Mouse (Mus musculus) duodenum, adult 2 months (tissue): ENCODE results near the gene Prss21. TPM values are rescaled to one million over a fixed set of nuclear protein-coding genes. Genes with fewer than 3 reads are reported as not detected.

Experiments
- polyA plus RNA-seq: library from polyadenylated mRNA; depleted of rRNA; stranded (reverse); fragments of >200 nt; gene quantifications from 2 replicates; pipeline ENCODE4 v1.2.3, GENCODE M21; 2012; ENCODE audit warnings: low replicate concordance; rRNA removed

Prss21 gene
- not detected in 2 replicates for polyA plus RNA-seq

DNA sequence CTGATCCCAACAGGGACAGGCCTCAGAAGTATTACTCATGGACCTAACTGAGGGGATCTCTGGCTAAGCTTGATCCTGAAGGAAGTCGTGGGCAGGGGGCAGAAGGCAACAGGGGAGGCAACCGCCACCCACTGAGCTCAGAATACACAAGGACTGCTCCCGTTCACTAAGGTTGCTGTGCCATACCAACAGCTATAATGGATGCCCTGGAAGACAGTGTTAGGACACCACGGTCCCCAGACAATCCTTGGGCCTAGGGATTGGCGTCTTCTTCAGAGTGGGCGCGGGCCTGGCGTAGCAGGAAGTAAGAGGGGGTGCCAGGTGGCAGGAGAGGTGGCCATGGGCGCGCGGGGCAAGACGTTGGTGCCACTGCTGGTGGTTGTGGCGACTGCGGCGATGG is at the start of gene Prss21:
Prss21 (plus strand) TSS at position 301 of the 400 bp plus-strand sequence.

DNA sequence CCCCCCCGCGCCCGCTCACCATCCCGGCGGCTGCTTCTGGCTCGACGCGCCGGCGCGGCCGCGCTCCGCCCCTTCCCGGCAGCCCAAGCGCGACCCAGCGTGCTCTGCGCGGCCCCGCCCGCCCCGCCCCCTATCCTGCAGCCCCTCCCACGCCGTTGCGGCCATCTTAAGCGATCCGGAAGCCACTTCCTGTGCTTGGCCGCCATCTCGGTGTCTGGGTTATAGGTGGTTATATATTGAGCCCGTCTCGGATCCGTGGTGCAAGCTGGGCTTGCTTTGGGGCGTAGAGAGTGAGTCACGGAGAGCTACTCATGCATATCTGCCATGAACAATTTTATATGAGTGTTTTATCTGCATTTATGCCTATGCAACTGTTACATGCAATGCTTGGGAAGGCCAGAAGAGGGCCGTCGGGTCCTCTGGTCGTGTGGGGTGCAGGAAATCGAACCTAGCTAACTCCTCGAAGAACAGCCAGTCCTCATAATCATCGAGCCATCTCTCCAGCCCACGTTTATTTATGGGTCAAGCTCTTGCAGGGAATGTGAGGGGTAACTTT is 38.7 kb upstream of the Prss21 start, which contains the start of gene Elob:
Elob (minus strand) TSS at position 73 of the 556 bp plus-strand sequence.

DNA sequence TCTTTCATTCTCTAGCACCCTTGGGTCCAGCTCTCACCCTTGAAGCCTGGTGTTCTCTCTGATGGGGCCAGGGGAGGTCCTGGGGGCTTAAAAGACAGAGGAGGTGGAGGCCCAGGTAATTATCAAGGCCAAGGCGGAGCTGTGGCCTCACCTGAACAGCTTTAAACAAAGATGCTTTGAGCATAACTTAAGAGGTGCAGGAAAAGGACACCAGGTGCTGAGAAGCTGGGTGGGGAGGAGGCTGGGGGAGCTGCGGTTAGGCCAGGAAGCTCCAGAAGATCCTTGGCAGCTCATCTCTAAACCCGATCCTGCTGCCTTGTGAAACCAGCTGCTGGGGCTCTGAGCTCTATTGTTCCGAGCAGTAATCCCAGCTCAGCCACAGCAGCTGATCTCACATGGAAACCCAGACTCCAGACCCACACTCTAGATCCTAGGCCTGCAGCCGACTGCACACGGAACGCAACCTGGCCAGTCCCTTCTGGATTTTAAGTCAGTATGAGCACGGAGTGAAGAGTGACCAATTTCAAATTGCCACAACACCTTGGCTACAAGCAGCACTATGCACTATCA is 31.8 kb upstream of the Prss21 start, which contains the start of gene Prss33:
Prss33 (minus strand) TSS at position 51 of the 570 bp plus-strand sequence.

DNA sequence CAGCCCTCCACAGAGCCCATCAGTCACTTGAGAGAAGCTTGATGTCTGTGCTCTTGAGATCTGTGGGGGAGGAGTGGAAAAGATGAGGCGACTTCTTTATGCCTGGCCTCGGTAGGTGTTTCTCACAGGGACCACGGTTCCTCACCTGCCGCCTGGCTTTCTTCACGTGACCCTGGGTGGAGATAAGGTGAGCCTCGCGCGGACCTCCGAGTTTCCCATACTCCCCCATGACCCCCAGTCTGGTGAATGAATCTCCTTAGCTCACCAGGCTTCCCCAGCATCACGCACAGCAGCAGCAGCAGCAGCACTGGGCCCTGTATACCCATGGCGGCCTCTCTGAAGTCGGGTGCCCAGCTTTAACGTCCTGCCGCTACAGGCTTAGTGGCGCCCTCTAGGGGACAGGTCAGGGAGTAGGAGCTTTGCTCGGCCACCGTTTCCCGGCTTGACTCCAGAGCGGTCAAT is 24.0 kb upstream of the Prss21 start, which contains the start of the genes Prss32 and Prss41:
Prss32 (plus strand) TSS at position 44 of the 462 bp plus-strand sequence.
Prss41 (minus strand) TSS at position 361 of the 462 bp plus-strand sequence.

DNA sequence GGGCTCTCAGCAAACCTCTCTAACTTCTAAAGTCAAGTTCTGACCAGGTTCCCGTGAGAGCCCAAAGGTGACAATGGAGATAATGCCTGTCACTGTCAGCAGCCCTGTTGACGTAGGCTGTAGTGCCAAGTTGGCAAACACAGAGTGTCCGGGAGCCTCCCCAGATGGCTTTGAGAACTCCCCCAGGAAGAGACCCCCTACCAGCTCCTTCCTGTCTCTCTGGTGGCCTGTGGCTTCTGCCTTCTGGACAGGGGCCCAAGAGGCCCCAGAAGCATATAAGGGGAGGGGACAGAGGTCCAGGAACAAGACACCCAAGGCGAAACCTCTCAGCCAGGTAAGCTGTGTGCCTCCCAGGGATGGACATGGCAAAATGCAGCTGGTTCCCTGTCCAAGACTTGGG is 12.7 kb downstream of the Prss21 start, which contains the start of the genes Dcpp1 and Dcpp2:
Dcpp1 (plus strand) TSS at position 301 of the 400 bp plus-strand sequence.
Dcpp2 (plus strand) TSS at position 305 of the 400 bp plus-strand sequence.

DNA sequence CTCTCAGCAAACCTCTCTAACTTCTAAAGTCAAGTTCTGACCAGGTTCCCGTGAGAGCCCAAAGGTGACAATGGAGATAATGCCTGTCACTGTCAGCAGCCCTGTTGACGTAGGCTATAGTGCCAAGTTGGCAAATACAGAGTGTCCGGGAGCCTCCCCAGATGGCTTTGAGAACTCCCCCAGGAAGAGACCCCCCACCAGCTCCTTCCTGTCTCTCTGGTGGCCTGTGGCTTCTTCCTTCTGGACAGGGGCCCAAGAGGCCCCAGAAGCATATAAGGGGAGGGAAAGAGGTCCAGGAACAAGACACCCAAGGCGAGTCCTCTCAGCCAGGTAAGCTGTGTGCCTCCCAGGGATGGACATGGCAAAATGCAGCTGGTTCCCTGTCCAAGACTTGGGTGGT is 49.3 kb downstream of the Prss21 start, which contains the start of gene Dcpp3:
Dcpp3 (plus strand) TSS at position 301 of the 400 bp plus-strand sequence.

Other genes starting within 250 kb of the Prss21 start
- 0.81 and 1.5 TPM in 2 replicates for gene Mmp25, start 222.8 kb upstream of the Prss21 start, polyA plus RNA-seq
- gene Bicdl2, start 207.6 kb upstream of the Prss21 start, polyA plus RNA-seq = 5.3 and 6.5 TPM in 2 replicates
- 423 and 457 TPM in 2 replicates for gene Hcfc1r1, start 194.5 kb upstream of the Prss21 start, polyA plus RNA-seq
- gene Thoc6, start 194.2 kb upstream of the Prss21 start, polyA plus RNA-seq = 22.7 and 23.3 TPM in 2 replicates
- 16.8 and 17.2 TPM in 2 replicates for gene Tnfrsf12a, start 190.6 kb upstream of the Prss21 start, polyA plus RNA-seq
- 0.44 and 1.2 TPM in 2 replicates for gene Cldn6, start 188.8 kb upstream of the Prss21 start, polyA plus RNA-seq
- 0.14 and 0.55 TPM in 2 replicates for gene Cldn9, start 184.0 kb upstream of the Prss21 start, polyA plus RNA-seq
- 0.05 and 0.09 TPM in 2 replicates for gene 1520401A03Rik, start 145.3 kb upstream of the Prss21 start, polyA plus RNA-seq
- gene Pkmyt1, start 141.7 kb upstream of the Prss21 start, polyA plus RNA-seq = 58.5 and 61.5 TPM in 2 replicates
- 144 and 151 TPM in 2 replicates for gene Paqr4, start 127.2 kb upstream of the Prss21 start, polyA plus RNA-seq
- 5.0 and 7.8 TPM in 2 replicates for gene Kremen2, start 122.2 kb upstream of the Prss21 start, polyA plus RNA-seq
- gene Flywch1, start 96.5 kb upstream of the Prss21 start, polyA plus RNA-seq = 15.9 and 34.2 TPM in 2 replicates
- 3.8 and 6.0 TPM in 2 replicates for gene Flywch2, start 82.0 kb upstream of the Prss21 start, polyA plus RNA-seq
- gene Srrm2, start 77.5 kb upstream of the Prss21 start, polyA plus RNA-seq = 340 and 451 TPM in 2 replicates
- 480 and 804 TPM in 2 replicates for gene Elob, start 38.9 kb upstream of the Prss21 start, polyA plus RNA-seq
- gene Prss33, start 32.0 kb upstream of the Prss21 start, polyA plus RNA-seq = 0.11 and 1.1 TPM in 2 replicates
- gene Prss32, start 24.2 kb upstream of the Prss21 start, polyA plus RNA-seq = 308 and 338 TPM in 2 replicates
- gene Prss41, start 23.9 kb upstream of the Prss21 start, polyA plus RNA-seq = 2.4 and 2.8 TPM in 2 replicates
- gene Dcpp1, start 12.8 kb downstream of the Prss21 start, polyA plus RNA-seq = not detected in 2 replicates
- not detected in 2 replicates for gene Dcpp2, start 12.8 kb downstream of the Prss21 start, polyA plus RNA-seq
- gene Dcpp3, start 49.4 kb downstream of the Prss21 start, polyA plus RNA-seq = not detected in 2 replicates
- gene Sbp, start 73.6 kb downstream of the Prss21 start, polyA plus RNA-seq = not detected in 2 replicates
- gene Sbpl, start 87.2 kb downstream of the Prss21 start, polyA plus RNA-seq = not detected in 2 replicates
- gene Prss30, start 112.5 kb downstream of the Prss21 start, polyA plus RNA-seq = 22.5 and 226 TPM in 2 replicates
- gene Prss22, start 130.0 kb downstream of the Prss21 start, polyA plus RNA-seq = 0.25 and 0.68 TPM in 2 replicates
- gene Prss27, start 170.1 kb downstream of the Prss21 start, polyA plus RNA-seq = 3.0 and 5.6 TPM in 2 replicates
- 46.8 and 98.2 TPM in 2 replicates for gene Kctd5, start 205.4 kb downstream of the Prss21 start, polyA plus RNA-seq